Mouse (Mus musculus) heart, postnatal 10 days (tissue): ENCODE data around the gene Ppef1. TPM values are rescaled to one million over a fixed set of nuclear protein-coding genes. Genes with fewer than 3 reads are reported as not detected.
"Not testable (repeated sequence)": the region's sequence is repeated elsewhere in the genome, so short reads cannot be mapped to it uniquely, and the experiment has no call there.

Source experiments
- DNase-seq, 2 experiments: peaks; one replicate each; pipeline ENCODE4 v3.0.0; 2021
- intact Hi-C: fragments of 180-260 bp; cut with DNase I; formaldehyde crosslinking; loops from one replicate; pipeline ENCODE4 v1.15.1; 2025
- total RNA-seq, 2 experiments: library from RNA; stranded (reverse); gene quantifications; 2 replicates each; pipeline ENCODE4 v1.2.3; 2021

Ppef1 gene
- not detected for total RNA-seq

DNA sequence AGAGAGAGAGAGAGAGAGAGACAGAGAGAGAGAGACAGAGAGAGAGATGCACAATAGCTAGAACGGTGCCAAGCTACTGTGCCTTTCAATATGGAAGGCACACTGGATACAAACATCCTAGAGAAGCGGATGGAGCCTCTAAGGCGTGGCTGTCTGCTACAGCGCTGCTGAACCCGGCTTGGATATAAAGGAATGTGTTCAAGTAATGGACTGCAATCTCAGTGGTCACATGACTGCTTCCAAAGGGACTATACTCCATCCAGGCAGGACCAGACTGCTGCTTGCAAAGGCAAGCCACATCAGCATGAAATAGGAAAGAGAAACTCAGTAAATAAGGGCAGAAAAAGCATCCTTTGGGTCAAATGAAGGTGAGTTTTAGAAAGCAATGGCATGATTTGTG is at the start of gene Ppef1:
Ppef1 (minus strand) TSS at position 116 of the 400 bp plus-strand sequence.
- intact Hi-C loops, result no loop called here
- DNase-seq, result no peak

DNA sequence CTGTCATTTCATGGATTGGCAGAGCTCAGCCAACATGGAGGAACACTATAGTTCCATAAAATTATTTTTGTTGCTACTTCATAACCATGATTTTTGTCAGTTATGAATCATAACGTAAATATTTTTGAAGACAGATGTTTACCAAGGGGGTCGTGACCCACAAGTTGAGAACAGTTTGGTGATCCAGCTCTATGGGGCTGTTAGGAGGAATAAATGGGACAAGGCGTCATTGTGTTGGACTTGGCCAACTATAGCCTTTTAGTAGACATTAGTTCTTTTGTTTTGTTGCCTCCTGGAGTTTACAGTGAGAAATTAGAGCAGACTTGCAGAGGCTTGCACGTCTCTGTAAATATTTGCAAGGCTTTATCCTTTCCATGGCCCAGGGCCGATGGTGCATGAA is 46.7 kb upstream of the Ppef1 start:
- intact Hi-C loops, result no loop called here
- DNase-seq, result no peak

DNA sequence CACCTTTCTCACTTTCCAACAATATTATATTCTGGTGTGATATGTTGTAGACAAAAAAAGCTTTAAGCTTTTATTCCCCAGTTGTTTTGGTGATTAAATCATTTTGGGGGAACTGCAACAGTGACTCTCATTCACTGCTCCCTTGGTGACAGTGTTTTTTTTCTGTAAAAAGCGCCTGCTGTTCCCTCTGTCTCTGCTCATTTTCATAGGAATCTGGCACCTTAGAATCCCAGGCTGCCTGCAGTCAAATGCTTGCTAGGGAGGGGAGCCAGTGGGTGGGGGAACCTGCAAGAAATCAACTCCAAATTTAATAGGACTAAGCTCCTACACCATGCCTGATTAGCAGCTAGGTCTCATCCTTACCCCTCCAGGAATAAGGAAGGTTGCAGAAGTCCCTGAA is 37.5 kb upstream of the Ppef1 start:
- intact Hi-C loops, result no loop called here
- no peak for DNase-seq

DNA sequence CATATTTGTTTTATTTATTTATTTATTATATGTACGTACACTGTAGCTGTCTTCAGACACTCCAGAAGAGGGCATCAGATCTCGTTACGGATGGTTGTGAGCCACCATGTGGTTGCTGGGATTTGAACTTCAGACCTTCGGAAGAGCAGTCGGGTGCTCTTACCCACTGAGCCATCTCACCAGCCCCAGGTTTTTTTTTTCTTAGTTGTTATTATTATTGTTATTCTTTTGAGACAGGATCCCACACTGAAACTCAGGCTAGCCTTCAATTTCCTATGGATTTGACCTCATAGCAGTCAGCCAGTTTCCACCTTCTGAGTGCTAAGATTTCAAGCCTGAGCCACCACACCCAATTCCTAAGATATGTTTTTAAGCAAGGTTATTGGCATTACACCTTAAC is 34.1 kb upstream of the Ppef1 start:
- intact Hi-C loops, result loop anchor here (10.0 kb wide), 1 partner anchor 185 kb away; no protein-coding TSS in a partner anchor
- not testable (repeated sequence) for DNase-seq

DNA sequence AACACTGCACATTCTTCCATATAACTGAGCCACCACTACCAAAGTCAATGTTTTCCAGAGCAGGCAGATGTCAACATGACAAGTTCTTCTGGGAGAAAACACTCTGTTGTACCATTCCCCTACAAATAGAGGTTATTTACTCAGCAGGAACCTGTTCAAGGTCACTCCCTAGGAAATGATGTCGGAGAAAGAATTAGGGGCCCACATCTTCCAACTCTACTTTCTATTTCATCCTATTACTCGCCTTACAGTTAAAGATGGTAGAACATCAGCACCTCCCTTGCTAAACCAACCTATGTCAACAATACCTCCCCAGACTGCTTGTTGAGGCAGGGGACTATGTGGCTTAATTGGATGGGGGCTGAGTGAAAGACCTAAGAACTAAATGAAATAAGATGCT is 32.1 kb upstream of the Ppef1 start, which contains the start of gene Rs1:
Rs1 (plus strand) TSS at position 301 of the 400 bp plus-strand sequence.
- DNase-seq, result no peak
- intact Hi-C loops, result loop anchor here (10.0 kb wide), 1 partner anchor 183 kb away; no protein-coding TSS in a partner anchor

DNA sequence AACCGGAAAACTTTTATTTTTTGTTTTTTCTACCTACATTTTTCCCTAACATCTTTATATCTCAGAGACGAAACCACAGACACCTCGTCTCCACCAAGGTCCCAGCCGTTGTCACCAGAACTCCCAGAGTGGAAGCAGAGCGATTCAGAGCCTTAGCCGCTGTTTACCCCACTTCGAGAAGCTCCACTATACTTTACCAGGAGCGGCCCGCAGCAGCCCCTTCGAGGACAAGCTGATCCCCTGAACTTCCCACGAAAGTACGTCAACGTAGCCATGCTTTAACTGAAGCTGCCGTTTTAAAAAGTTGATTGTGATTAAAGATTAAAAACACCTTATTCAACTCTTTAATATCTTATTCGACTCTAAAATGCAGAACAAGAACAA is 30.7 kb upstream of the Ppef1 start:
- DNase-seq, result no peak
- intact Hi-C loops, result loop anchor here (10.0 kb wide), 1 partner anchor 181 kb away; no protein-coding TSS in a partner anchor

DNA sequence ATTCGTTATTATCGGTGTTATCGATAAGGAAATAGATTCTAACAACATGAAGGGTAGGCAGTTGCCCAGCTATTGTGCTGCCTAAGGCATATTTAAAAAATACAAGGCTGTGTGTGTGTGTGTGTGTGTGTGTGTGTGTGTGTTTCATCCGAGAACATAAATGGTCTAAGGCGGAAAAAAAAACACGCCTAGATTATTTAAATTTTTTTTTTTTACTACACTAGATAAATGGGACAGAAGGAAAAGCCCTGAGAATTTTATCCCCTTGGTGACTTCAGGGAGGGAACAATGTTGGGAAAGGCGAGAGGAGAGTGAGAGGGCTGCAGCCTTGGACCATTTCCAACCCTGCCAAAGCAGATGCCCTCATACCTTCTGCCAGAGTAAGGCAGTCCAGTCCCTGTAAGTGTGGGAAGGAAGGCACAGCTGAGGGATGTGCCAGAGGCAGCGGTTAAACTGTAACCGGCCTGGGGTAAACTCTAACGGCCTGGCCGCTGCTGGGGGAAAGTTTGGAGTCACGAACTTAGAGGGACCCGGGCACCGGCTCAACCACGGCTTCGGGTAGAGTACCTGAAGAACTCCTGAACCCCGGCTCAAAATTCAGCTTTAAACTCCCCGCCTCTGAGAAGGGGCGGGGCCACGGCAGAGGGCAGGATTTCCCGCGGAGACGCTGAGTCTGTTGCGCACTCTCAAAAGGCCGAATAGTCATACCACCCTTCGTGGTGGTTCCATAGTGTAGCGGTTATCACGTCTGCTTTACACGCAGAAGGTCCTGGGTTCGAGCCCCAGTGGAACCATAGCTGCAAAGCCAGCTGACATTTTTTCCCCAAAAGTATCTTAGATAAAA is 30.0 kb upstream of the Ppef1 start:
- intact Hi-C loops, result loop anchor here (10.0 kb wide), 1 partner anchor 181 kb away; no protein-coding TSS in a partner anchor
- DNase-seq, result peak; percentile 94 to 96

DNA sequence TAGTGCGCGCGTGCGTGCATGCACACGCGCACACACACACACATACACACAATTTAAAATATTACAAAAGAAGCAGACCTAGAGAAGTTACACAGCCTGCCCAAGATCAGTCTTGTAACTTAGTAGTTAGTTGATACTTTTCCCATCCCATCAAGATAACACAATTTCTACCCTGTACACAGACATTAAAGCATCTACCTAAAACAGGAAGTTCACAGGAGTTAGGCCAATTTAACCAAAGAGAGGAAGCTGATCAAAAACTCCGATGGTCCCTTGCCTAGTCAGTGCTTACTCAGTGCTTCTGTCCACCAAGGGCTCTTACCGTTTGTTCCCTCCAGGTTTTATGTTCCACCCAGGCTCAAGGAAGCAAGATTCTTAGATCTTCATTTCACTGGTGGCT is 15.2 kb upstream of the Ppef1 start:
- DNase-seq, result no peak
- intact Hi-C loops, result no loop called here

DNA sequence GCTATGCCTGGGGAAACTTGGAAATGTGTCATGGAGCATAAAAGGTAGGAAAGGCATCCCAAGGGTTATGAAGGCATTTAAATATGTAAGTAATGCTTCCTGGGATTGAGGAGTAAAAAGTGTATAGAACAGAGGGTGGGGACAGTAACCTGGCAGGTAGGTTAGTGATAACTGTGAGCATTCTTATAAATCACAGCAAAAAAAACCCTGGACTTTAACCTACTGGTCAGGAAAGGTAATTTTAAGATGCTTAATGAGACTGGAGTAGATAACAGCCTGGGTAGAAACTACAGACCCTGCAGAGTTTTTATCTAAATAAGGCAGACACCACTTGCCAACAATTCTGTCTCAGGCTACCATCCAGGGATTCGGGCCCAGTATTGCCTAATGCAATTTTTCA is 13.1 kb upstream of the Ppef1 start:
- intact Hi-C loops, result no loop called here
- no peak for DNase-seq

DNA sequence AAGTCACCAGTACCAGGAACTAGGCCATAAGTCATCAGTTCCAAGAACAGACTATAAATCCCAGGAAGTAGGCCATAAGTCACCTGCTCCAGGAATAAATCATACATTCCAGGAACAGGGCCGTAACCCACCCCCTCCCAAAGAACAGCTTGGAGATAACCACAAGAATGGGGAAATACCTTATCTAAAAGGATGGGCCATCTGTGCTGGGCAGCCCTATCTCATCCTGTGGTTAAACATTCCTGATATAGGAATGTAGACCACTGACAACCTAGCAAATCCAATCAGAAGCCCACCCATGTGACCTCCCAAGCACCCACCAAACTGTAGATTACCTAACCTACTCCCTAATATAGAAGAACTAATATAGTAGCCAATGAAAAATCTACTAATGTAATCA is 9.8 kb upstream of the Ppef1 start:
- DNase-seq, result no peak
- intact Hi-C loops, result no loop called here

DNA sequence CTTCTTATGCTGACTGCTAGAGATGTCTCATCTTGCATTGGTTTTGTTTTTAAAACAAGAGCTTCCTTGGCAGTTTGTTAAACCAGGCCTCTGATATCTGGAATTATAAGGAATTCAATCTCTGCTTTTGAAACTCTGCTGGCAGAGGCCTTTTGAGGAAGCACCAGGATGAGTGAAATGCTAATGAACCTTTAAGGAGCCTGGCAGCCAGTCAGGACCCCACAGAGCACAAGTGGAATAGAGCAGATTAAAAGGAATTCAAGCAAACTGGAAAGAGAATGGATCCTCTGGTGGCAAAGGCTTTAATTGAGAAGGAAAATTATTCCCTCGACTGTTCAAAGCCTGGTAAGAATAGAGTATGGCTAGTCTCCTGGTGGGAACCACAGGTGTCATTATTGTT is 36.4 kb downstream of the Ppef1 start:
- DNase-seq, result no peak
- intact Hi-C loops, result no loop called here

DNA sequence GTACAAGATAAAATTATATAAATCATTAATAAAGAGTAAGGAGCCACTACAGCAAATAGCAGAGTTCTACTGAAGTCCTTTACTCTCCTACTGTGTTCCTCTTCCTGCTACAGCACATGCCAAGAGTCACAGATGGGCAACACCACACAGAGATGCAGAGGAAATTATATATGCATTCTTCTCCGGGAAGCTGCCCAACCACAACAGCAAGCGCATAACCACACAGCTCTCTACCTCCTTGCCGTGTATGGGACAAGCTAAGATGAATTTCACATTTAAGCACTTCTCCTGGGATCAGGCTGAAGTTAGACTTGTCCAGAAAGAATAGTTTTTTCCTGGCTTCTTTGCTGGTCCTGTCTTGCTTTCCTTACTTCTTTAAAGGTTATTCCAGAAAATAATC is 44.0 kb downstream of the Ppef1 start:
- DNase-seq, result no peak

DNA sequence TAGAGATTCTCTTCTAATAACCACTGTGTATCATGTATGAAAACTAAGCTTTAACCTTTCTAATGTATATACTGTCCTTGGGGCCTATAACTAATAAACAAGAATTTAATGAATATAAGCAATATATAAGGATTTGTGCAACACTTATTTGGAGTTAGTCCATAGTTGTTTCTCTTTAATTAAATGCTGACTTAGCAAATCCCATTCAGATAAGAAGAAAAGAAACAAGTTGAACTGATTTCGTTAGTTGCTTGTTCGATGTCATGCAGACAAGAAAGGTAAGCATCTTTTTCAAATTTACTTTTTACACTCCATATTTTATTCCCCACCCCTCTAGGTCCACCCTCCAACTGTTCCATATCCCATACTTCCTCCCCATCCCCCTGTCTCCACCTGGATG is 45.5 kb downstream of the Ppef1 start:
- intact Hi-C loops, result no loop called here
- DNase-seq, result no peak

More for the DNA sequence above, 44.0 kb downstream of the Ppef1 start:
- intact Hi-C loops, result no loop called here

DNA sequence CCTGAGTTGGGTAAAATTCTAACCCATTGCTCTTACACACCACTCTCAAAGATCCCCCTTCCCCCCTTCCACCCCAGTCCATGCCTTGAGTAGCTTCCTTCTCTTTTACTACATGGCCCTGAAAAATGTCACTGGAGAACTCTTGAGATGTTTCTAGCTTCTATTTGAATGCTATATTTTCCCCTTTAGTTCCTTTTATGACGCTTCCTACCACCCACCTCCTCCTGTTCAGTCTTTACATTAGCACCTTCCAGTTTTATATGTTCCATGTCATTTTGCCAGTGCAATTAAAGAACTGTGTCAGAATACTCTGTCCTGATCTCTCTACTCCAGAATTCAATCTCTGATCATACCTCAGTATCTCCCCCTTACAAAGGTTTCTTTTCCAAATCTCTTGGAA is 65.6 kb downstream of the Ppef1 start:
- DNase-seq, result no peak
- intact Hi-C loops, result no loop called here

DNA sequence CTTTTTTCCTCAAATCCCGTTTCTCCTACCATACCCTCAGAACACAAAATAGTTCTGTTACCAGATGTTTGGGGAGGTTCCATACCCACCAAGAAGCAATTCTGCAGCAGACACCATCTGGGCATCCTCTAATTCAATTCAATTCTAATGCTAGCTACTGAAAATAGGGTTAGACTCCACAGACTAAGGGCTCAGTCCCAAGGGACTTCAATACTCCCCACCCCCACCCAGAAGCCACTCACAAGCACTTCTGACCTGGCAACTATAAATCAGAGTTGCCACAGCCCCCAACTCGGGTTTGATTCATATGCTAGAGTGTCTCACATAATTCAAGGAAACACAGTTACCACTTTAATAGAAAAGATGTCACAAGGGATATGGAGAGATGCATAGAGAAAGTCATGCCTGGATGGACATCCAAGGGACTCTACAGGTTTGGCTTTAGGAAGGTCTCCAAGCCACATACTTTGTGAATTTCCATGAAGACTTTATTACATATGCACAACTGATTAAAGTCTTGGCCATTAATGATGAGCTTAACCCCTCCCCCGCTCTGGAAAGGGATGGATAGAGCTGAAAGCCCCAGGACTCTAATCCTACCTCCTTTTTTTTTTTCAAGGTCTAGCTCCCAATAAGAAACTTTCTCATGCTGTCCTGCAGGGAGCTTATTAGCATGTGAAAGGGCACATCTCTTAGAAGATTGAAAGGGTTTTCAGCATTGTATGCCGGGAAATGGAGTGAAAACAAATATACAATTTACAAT is 124.5 kb downstream of the Ppef1 start:
- intact Hi-C loops, result no loop called here
- DNase-seq, result no peak

DNA sequence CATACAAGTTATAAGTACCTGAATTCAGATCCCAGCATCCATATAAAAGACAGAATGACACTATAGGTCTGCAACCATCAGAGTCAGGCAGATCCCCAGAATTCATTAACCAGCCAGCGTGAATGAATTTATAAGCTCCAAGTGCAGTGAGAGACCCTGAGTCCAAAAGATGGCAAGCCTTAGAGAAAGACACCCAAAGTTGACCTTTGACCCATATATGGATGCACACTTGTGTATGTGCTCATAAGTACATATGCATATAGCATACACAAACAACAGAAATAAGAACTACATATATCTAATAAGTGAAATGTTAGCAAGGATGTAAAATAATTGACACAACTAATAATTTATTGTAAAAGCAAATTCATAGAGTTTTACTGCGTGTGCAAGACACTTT is 125.1 kb downstream of the Ppef1 start:
- intact Hi-C loops, result no loop called here
- DNase-seq, result no peak

DNA sequence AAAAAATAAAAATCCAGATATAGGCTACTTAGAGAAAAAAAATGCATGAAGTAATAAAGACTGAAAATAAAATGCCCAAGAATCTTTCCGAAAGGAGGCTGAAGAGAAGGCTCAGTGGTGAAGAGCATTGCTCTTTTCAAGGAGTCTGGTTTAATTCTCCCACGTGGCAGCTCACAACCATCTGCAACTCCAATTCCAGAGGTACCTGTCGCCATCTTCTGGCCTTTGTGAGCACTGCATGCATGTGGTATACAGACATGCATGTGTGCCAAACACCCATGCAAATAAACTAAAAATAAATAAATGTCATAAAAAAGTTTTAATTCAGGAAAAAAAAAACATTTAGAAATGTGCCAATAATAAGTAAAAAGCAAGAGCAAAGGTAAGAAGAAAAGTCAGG is 125.7 kb downstream of the Ppef1 start:
- intact Hi-C loops, result no loop called here
- DNase-seq, result peak in 1 of 2 experiments; percentile 48

DNA sequence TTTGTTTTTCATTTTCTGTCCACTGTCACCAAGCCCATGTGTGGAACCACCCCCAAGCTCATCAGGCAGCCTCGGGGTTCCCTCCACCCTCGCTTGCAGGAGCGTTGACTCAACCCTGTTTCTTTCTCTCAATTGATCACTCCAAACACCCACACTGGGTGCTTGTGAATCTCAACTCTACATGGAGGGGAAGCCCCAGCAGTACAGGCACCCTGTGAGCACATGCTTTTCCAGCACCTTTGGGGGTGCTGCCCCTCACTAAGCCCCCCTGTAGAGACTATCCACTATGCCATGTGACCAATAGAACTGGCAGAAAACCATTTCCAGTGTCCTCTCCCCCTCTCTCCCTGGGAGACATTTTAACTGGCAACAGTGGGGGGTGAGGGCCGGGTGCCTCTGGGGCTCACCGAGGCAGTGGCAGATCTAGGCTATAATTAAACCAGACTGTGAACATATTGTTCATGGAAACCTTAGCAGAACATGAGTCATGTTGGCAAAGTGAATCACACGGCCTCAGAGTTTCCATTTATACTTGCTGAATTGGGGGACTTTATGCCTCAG is 131.5 kb downstream of the Ppef1 start:
- peak in 1 of 2 experiments; percentile 27 for DNase-seq

DNA sequence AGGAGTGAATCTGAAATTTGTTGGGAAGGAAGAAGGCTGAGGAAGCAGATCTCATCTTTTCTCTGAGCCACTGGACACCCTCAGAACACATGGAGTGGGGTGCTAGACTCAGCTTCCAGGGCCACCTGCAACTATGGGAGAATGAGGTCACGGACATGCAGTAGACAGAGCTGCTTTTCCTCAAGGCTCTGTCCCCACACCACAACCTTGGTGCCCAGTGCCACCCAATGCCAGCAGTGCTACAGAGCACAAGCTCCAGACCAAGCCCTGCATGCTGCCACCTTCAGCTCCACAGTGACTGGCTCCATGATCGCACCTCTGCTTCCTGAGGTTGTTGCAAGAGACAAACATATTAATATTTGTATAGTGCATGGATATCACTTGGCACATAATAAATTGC is 132.2 kb downstream of the Ppef1 start:
- intact Hi-C loops, result no loop called here
- no peak for DNase-seq

More for the DNA sequence above, 131.5 kb downstream of the Ppef1 start:
- intact Hi-C loops, result no loop called here

DNA sequence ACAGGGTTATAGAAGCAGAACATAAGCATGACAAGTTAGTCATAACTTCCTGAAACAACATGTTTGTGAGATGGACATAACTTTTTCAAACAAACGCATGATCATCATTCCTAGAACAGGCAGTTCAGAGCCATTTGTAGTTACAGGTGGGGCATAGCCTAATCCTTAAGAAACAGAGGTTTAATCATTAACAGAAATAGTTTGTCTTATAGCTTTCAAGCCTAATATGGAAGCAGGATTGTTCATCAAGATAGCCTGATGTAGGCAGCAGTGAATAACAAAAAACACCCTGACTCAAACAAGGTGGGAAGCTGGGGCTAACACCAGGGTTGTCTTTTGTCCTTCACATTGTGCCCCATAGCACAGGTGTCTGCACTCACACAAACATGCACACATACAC is 132.8 kb downstream of the Ppef1 start:
- DNase-seq, result no peak
- intact Hi-C loops, result no loop called here

DNA sequence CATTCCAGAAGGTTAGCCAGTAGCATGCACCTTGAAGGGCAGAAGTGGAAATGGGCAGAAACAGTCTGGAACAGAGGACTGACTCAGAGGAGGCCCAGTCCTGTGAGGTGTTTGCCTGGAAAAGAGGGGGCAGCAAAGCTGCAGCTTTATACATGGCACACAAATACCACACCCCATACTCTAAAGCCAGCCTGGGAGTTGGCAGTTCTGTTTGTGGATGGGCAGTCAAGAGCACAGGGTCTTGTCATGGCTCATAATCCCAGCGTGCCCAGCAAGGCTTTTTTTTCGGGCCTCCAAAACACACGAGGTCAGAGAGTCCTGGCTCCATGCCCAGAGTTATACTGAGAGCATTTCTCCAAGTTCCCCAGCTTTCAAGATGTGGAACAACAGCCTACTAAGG is 134.5 kb downstream of the Ppef1 start:
- intact Hi-C loops, result no loop called here
- peak in 1 of 2 experiments; percentile 46 for DNase-seq
